Mouse (Mus musculus) heart, embryonic 11.5 days (tissue): ENCODE measurements at regions not wholly inside any gene's neighbourhood (a gene's known extent, or its start where the extent isn't known, plus 50 kb on each side); places are given as distances from the start of the nearest gene placed in this dataset.

Experiments
- ATAC-seq: fragments of 200-750 bp; cut with Nextera tagmentation; replicated peaks from 2 replicates; pipeline ENCODE4 v1.8.0; 2017; ENCODE audit warnings: moderate library complexity; ENCODE audit not compliant: insufficient number of reproducible peaks, low FRiP score, low TSS enrichment
- H3K27ac ChIP-seq: fragments of 300-500 bp; sonication (generic); 2 replicates; pipeline ENCODE4 v1.5.1; 2014; ENCODE audit warnings: mild to moderate bottlenecking, low read depth, low read length
- H3K27me3 ChIP-seq: fragments of 300-500 bp; sonication (generic); 2 replicates; pipeline ENCODE4 v1.6.1; 2014; ENCODE audit warnings: mild to moderate bottlenecking, low read length, mixed read lengths; ENCODE audit not compliant: control insufficient read depth, insufficient read depth
- H3K36me3 ChIP-seq: fragments of 300-500 bp; sonication (generic); 2 replicates; pipeline ENCODE4 v1.6.1; 2014; ENCODE audit warnings: mild to moderate bottlenecking, low read length, moderate library complexity, mixed read lengths; ENCODE audit not compliant: control insufficient read depth, insufficient read depth
- H3K4me1 ChIP-seq: fragments of 300-500 bp; sonication (generic); 2 replicates; pipeline ENCODE4 v1.6.1; 2014; ENCODE audit warnings: low read length; ENCODE audit not compliant: control insufficient read depth, insufficient read depth
- H3K4me2 ChIP-seq: fragments of 300-500 bp; sonication (generic); 2 replicates; pipeline ENCODE4 v1.6.1; 2014; ENCODE audit warnings: mild to moderate bottlenecking, moderate library complexity
- H3K4me3 ChIP-seq: fragments of 300-500 bp; sonication (generic); 2 replicates; pipeline ENCODE4 v1.5.1; 2014; ENCODE audit warnings: low read depth, low read length
- H3K9ac ChIP-seq: fragments of 300-500 bp; sonication (generic); 2 replicates; pipeline ENCODE4 v1.6.1; 2014; ENCODE audit warnings: mild to moderate bottlenecking, low read depth, low read length, moderate library complexity
- H3K9me3 ChIP-seq: fragments of 300-500 bp; sonication (generic); replicated peaks from 2 replicates; pipeline ENCODE4 v1.6.1; 2016; ENCODE audit warnings: low read length; ENCODE audit not compliant: control insufficient read depth
- WGBS: fragments of 180-500 bp; shearing (Covaris S2); extraction: QIAGEN DNeasy Blood & Tissue Kit; methylation state at CpG from one replicate; pipeline ENCODE4 v1.1.7; 2014; ENCODE audit not compliant: insufficient replicate concordance; 5-methylcytosine and 5-hydroxymethylcytosine counted together

GRCm38 (mm10) chr5:73890942-73891341 lies 177.3 kb downstream of the Usp46 start:
- no peak overlapping the region for H3K4me3 ChIP-seq
- no peak overlapping the region for H3K27ac ChIP-seq
- H3K4me2 ChIP-seq: no peak overlapping the region

DNA sequence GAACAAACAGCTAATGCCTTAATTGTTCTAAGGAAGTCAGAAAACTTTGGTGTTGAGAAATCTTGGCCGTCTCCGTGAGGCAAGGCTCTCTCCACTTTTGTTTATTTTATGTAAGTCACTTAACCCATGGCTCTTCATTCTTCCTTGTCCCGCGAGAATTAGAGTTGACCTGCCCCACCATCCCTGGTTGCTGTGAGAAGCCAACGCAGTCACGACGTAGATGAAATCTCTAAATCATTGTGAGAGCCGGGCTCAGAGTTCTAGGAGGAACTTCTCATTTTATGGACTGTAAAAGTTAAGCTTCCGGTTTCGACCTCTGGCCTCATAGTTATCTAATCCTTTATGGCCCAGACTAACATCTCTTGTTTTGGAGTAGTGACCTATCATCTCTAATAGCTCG lies 176.6 kb downstream of the Usp46 start:
- WGBS: 72% methylated on average over 11 of the region's 11 CpGs
- ATAC-seq: no peak

More at GRCm38 (mm10) chr5:73890942-73891341, 177.3 kb downstream of the Usp46 start:
- Histone ChIP-seq H3K36me3 (no peaks in the 10 kb centered on the region), H3K4me1 (no peaks in the 10 kb centered on the region), H3K27me3 (no peaks in the 10 kb centered on the region), H3K9me3 (0 out of 2 replicates have a peak, but pooled peaks cover 2% of the 10 kb centered on the region), H3K9ac (no peak overlapping the region)
- no peak for ATAC-seq
- WGBS: 69% methylated on average over 4 of the region's 4 CpGs

GRCm38 (mm10) chr5:73892440-73893225 lies 175.6 kb downstream of the Usp46 start:
- 37% methylated on average over 4 of the region's 4 CpGs for WGBS
- Histone ChIP-seq H3K27me3 (no peaks in the 10 kb centered on the region), H3K4me3 (no peak overlapping the region), H3K27ac (no peak overlapping the region), H3K9ac (no peak overlapping the region), H3K36me3 (no peaks in the 10 kb centered on the region), H3K9me3 (0 out of 2 replicates have a peak, but pooled peaks cover 2% of the 10 kb centered on the region), H3K4me2 (no peak overlapping the region), H3K4me1 (no peaks in the 10 kb centered on the region)
- ATAC-seq: no peak

More for the DNA sequence above, 176.6 kb downstream of the Usp46 start:
- Histone ChIP-seq H3K9me3 (0 out of 2 replicates have a peak, but pooled peaks cover 2% of the 10 kb centered on the region), H3K9ac (no peak overlapping the region), H3K27me3 (no peaks in the 10 kb centered on the region), H3K27ac (no peak overlapping the region), H3K4me2 (no peak overlapping the region), H3K36me3 (no peaks in the 10 kb centered on the region), H3K4me3 (no peak overlapping the region), H3K4me1 (no peaks in the 10 kb centered on the region)

- Histone ChIP-seq H3K27me3 (no peaks in the 10 kb centered on the region), H3K27ac (no peak overlapping the region), H3K9me3 (0 out of 2 replicates have a peak, but pooled peaks cover 2% of the 10 kb centered on the region), H3K4me3 (no peak overlapping the region), H3K4me2 (no peak overlapping the region), H3K4me1 (no peaks in the 10 kb centered on the region), H3K9ac (no peak overlapping the region), H3K36me3 (no peaks in the 10 kb centered on the region)
- no peak for ATAC-seq
- 85% methylated on average over 5 of the region's 5 CpGs for WGBS
These were observed 173.0 kb downstream of the Usp46 start for GRCm38 (mm10) chr5:73895186-73895585.

DNA sequence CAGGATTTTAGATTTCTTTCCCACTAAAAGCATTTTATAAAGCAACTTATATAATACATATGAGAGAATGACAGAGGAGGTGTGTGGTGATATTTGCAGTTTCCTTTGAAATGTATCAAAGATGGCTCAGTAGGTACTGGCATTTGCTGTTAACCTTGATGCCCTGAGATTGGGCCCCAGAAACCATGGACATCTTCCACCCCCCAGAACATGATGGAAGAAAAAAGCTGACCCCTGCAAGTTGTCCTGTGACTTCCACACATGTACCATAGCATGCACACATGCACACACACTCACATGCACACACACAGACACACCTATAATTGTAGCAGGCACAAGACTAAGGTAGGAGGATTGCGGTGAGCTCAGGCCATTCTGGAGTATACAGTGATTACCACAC lies 171.4 kb downstream of the Usp46 start:
- no peaks in the 10 kb centered on the region for H3K27me3 ChIP-seq
- no peaks in the 10 kb centered on the region for H3K36me3 ChIP-seq
- WGBS: 93% methylated on average over 1 of the region's 1 CpGs
- no peaks in the 10 kb centered on the region for H3K4me1 ChIP-seq
- 0 out of 2 replicates have a peak, but pooled peaks cover 2% of the 10 kb centered on the region for H3K9me3 ChIP-seq
- no peak overlapping the region for H3K4me3 ChIP-seq
- no peak overlapping the region for H3K4me2 ChIP-seq
- H3K9ac ChIP-seq: no peak overlapping the region
- no peak for ATAC-seq
- no peak overlapping the region for H3K27ac ChIP-seq

DNA sequence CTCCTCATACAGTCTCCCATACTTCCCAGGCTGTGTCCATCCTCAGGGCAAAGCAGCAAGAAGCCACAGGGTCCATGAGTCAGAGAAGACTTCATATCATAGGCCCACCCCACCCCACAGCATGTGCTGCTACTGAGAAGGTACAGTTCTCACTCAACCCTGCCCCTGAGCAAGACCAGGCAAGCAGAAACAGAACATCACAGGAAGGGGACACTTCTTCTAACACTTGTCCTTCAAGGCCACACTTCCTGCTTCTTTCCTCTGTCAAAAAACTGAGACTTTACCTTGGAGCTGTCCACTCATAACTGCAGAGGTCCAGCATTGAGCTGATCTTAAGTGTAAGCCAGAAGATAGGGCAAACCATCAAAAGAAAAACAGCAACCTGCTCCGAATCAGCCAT lies 166.6 kb downstream of the Usp46 start:
- Histone ChIP-seq H3K4me3 (no peak overlapping the region), H3K27ac (no peak overlapping the region), H3K27me3 (no peaks in the 10 kb centered on the region), H3K36me3 (no peaks in the 10 kb centered on the region), H3K9ac (no peak overlapping the region), H3K9me3 (no peaks in the 10 kb centered on the region), H3K4me1 (no peaks in the 10 kb centered on the region), H3K4me2 (no peak overlapping the region)
- 69% methylated on average over 1 of the region's 1 CpGs for WGBS
- ATAC-seq: no peak

DNA sequence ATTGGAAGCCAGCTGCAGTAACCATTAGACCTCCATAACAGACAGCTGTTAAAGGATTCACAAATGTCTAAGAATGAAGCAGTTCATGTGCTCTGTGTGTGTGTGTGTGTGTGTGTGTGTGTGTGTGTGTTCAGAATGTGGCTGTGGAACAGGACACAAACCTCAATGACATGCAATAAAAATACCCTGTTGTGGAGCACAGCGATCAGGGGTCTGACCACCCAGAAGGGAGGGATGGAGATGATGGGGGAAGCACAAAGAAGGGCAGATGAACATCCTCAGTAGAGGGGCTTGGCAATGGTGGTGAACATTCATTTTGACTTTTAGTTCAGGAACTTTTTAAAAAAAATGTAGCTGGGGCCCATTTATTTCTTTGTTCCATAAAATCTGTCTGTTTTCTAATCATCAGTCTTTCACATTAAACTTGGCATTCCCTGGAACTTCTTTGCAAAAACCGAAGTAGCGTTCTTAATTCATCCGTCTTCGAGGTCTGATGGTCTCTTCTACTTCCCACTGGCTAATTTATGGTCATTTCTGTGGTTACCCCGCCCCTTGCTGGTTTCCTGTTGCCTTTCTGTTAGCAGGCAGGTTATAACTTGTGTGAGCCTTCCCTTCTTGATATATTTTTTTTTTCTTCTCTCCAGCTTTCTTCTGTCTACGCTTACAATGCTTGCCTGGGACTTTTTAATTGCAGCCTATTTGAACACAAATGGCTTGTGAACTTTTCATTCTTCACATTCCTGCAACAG lies 165.6 kb downstream of the Usp46 start:
- WGBS: 71% methylated on average over 7 of the region's 7 CpGs
- Histone ChIP-seq H3K9ac (no peak overlapping the region), H3K4me2 (no peak overlapping the region), H3K27me3 (no peaks in the 10 kb centered on the region), H3K4me1 (no peaks in the 10 kb centered on the region), H3K9me3 (no peaks in the 10 kb centered on the region), H3K4me3 (no peak overlapping the region), H3K27ac (no peak overlapping the region), H3K36me3 (no peaks in the 10 kb centered on the region)
- ATAC-seq: no peak

DNA sequence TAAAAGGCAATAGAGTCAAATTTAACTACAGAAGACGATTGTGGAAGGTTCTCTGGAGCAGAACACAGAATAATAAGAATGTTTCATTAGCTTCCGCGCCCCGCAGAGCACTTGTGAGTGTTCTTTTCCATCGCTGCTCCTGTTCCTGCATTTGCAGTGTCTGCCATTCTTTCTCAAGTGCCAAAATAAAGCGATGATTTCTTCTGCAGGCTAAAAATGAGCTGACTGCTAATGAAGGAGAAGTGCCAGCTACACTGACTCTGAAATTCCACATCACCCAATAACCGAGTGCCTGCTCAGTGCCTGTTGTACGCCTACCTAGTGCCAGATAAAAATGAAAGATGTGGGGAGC lies 165.0 kb downstream of the Usp46 start:
- ATAC-seq: no peak
- H3K36me3 ChIP-seq: no peaks in the 10 kb centered on the region
- H3K27me3 ChIP-seq: no peaks in the 10 kb centered on the region
- no peak overlapping the region for H3K9ac ChIP-seq
- no peak overlapping the region for H3K4me2 ChIP-seq
- no peak overlapping the region for H3K4me3 ChIP-seq
- H3K9me3 ChIP-seq: no peaks in the 10 kb centered on the region
- H3K4me1 ChIP-seq: no peaks in the 10 kb centered on the region
- H3K27ac ChIP-seq: no peak overlapping the region
- WGBS: 78% methylated on average over 8 of the region's 8 CpGs
